Mouse (Mus musculus) myocyte (in vitro differentiated cells): ENCODE measurements around the gene Ube2j2. TPM values are rescaled to one million over a fixed set of nuclear protein-coding genes. Genes with fewer than 3 reads are reported as not detected.

ENCODE experiments used
- H3K27me3 ChIP-seq: one replicate; pipeline ENCODE4 v1.6.1; 2011; ENCODE audit not compliant: control insufficient read depth, insufficient read depth, insufficient read length
- H3K36me3 ChIP-seq: one replicate; pipeline ENCODE4 v1.6.1; 2011; ENCODE audit not compliant: control insufficient read depth, insufficient read depth
- H3K4me2 ChIP-seq: one replicate; pipeline ENCODE4 v1.6.1; 2011; ENCODE audit warnings: low read depth, control low read depth
- H3K4me3 ChIP-seq: one replicate; pipeline ENCODE4 v1.5.1; 2011; ENCODE audit warnings: mild to moderate bottlenecking, control low read depth, moderate library complexity
- H3K79me2 ChIP-seq: one replicate; pipeline ENCODE4 v1.6.1; 2011; ENCODE audit not compliant: control insufficient read depth, insufficient read depth
- H3ac ChIP-seq: one replicate; pipeline ENCODE4 v1.6.1; 2011; ENCODE audit not compliant: control insufficient read depth, insufficient read length
- CEBPB ChIP-seq: IDR thresholded peaks from 2 replicates; pipeline ENCODE4 v1.6.1; 2011; ENCODE audit warnings: mild to moderate bottlenecking, moderate library complexity; ENCODE audit not compliant: poor library complexity, insufficient read depth, severe bottlenecking
- E2F4 ChIP-seq: IDR thresholded peaks from one replicate; pipeline ENCODE4 v1.6.1; 2011; ENCODE audit warnings: mild to moderate bottlenecking, control low read depth, moderate library complexity; ENCODE audit not compliant: insufficient read depth
- MAX ChIP-seq: IDR thresholded peaks from one replicate; pipeline ENCODE4 v1.6.1; 2011; ENCODE audit warnings: low read depth, mild to moderate bottlenecking, control low read depth
- MYOD1 ChIP-seq, 3 experiments: IDR thresholded peaks; one replicate each; pipeline ENCODE4 v1.6.1; 2011; ENCODE audit warnings: control low read depth in 2 of 3, low read depth in 2 of 3, mild to moderate bottlenecking in 2 of 3, moderate library complexity in 1 of 3; ENCODE audit not compliant: insufficient read length in 2 of 3, control insufficient read depth in 1 of 3
- MYOG ChIP-seq, 3 experiments: IDR thresholded peaks; one replicate each; pipeline ENCODE4 v1.6.1; 2011; ENCODE audit warnings: control low read depth in 2 of 3, low read depth in 2 of 3, mild to moderate bottlenecking in 2 of 3; ENCODE audit not compliant: insufficient read length in 2 of 3, control insufficient read depth in 1 of 3, insufficient read depth in 1 of 3
- POLR2A ChIP-seq: IDR thresholded peaks from one replicate; pipeline ENCODE4 v1.6.1; 2011; ENCODE audit warnings: low read depth, mild to moderate bottlenecking, control low read depth, moderate library complexity; ENCODE audit not compliant: insufficient read length
- POLR2AphosphoS2 ChIP-seq: IDR thresholded peaks from one replicate; pipeline ENCODE4 v1.6.1; 2011; ENCODE audit warnings: low read depth, control low read depth; ENCODE audit not compliant: insufficient read length
- REST ChIP-seq: IDR thresholded peaks from one replicate; pipeline ENCODE4 v1.6.1; 2011; ENCODE audit warnings: mild to moderate bottlenecking, control low read depth, moderate library complexity; ENCODE audit not compliant: insufficient read depth, insufficient read length
- SRF ChIP-seq: IDR thresholded peaks from one replicate; pipeline ENCODE4 v1.6.1; 2011; ENCODE audit warnings: low read depth; ENCODE audit not compliant: control insufficient read depth, insufficient read length
- TCF12 ChIP-seq: IDR thresholded peaks from one replicate; pipeline ENCODE4 v1.6.1; 2011; ENCODE audit warnings: mild to moderate bottlenecking, control low read depth; ENCODE audit not compliant: poor library complexity, insufficient read depth, severe bottlenecking
- TCF3 ChIP-seq: IDR thresholded peaks from one replicate; pipeline ENCODE4 v1.6.1; 2011; ENCODE audit warnings: low read depth, control low read depth; ENCODE audit not compliant: insufficient read length
- USF1 ChIP-seq: IDR thresholded peaks from one replicate; pipeline ENCODE4 v1.6.1; 2011; ENCODE audit warnings: low read depth, mild to moderate bottlenecking, control low read depth, moderate library complexity
- polyA plus RNA-seq: library from polyadenylated mRNA; unstranded; fragments of >200 nt; fragmentation: generic; extraction: Trizol; gene quantifications from one replicate; pipeline ENCODE4 v1.2.1, GENCODE M21; 2012; ENCODE audit warnings: missing spikeins

Ube2j2 gene
- polyA plus RNA-seq, 1 experiment = 70.6 TPM

GRCm38 (mm10) chr4:155969043-155969653 is 25.5 kb downstream of the Ube2j2 start:
- H3K79me2 ChIP-seq = no peaks in the 10 kb centered on the region
- no peak overlapping the region for H3ac ChIP-seq
- no peak overlapping the region for H3K4me2 ChIP-seq
- TF ChIP-seq MYOG (IDR thresholded peaks at IDR 0.05; ENCODE audit: control insufficient read depth in 1 of 3, insufficient read depth in 1 of 3, insufficient read length in 2 of 3, low read depth in 2 of 3) (no peak), TCF3 (no peak), SRF (no peak), E2F4 (no peak), POLR2AphosphoS2 (no peak), MYOD1 (IDR thresholded peaks at IDR 0.05; ENCODE audit: control insufficient read depth in 1 of 3, insufficient read length in 2 of 3, low read depth in 2 of 3) (no peak), REST (no peak), USF1 (no peak), POLR2A (no peak)
- no peaks in the 10 kb centered on the region for H3K27me3 ChIP-seq
- H3K36me3 ChIP-seq = peaks cover 3% of the 10 kb centered on the region
- H3K4me3 ChIP-seq = no peak overlapping the region

- Histone ChIP-seq H3K79me2 (no peaks in the 10 kb centered on the region), H3K27me3 (no peaks in the 10 kb centered on the region), H3ac (no peak overlapping the region), H3K36me3 (peaks cover under 1% of the 10 kb centered on the region), H3K4me3 (no peak overlapping the region), H3K4me2 (no peak overlapping the region)
- TF ChIP-seq MYOD1 (IDR thresholded peaks at IDR 0.05; ENCODE audit: control insufficient read depth in 1 of 3, insufficient read length in 2 of 3, low read depth in 2 of 3) (peak in 1 of 3 experiments; percentile 28), MAX (no peak)
Measured at GRCm38 (mm10) chr4:155970286-155970685, 26.7 kb downstream of the Ube2j2 start.

GRCm38 (mm10) chr4:155972651-155973050 is 29.0 kb downstream of the Ube2j2 start:
- Histone ChIP-seq H3K4me2 (no peak overlapping the region), H3K27me3 (no peaks in the 10 kb centered on the region), H3K79me2 (no peaks in the 10 kb centered on the region), H3ac (no peak overlapping the region), H3K4me3 (no peak overlapping the region), H3K36me3 (no peaks in the 10 kb centered on the region)
- TF ChIP-seq MYOD1 (IDR thresholded peaks at IDR 0.05; ENCODE audit: control insufficient read depth in 1 of 3, insufficient read length in 2 of 3, low read depth in 2 of 3) = no peak
- TF ChIP-seq USF1 = no peak
- no peak for TF ChIP-seq MYOG (IDR thresholded peaks at IDR 0.05; ENCODE audit: control insufficient read depth in 1 of 3, insufficient read depth in 1 of 3, insufficient read length in 2 of 3, low read depth in 2 of 3)
- TF ChIP-seq TCF12 = no peak
- TF ChIP-seq POLR2A = no peak
- no peak for TF ChIP-seq MAX
- no peak for TF ChIP-seq CEBPB

GRCm38 (mm10) chr4:155973239-155973638 is 29.6 kb downstream of the Ube2j2 start:
- TF ChIP-seq CEBPB = no peak
- no peak for TF ChIP-seq POLR2A
- no peak for TF ChIP-seq MYOG (IDR thresholded peaks at IDR 0.05; ENCODE audit: control insufficient read depth in 1 of 3, insufficient read depth in 1 of 3, insufficient read length in 2 of 3, low read depth in 2 of 3)
- no peak for TF ChIP-seq MAX
- no peak for TF ChIP-seq TCF3
- no peak for TF ChIP-seq REST
- no peak for TF ChIP-seq USF1
- no peak for TF ChIP-seq E2F4
- no peak for TF ChIP-seq TCF12
- TF ChIP-seq POLR2AphosphoS2 = no peak
- no peak for TF ChIP-seq SRF
- H3K79me2 ChIP-seq = no peaks in the 10 kb centered on the region
- no peak overlapping the region for H3K4me3 ChIP-seq
- H3K36me3 ChIP-seq = no peaks in the 10 kb centered on the region
- H3ac ChIP-seq = no peak overlapping the region
- no peaks in the 10 kb centered on the region for H3K27me3 ChIP-seq
- H3K4me2 ChIP-seq = no peak overlapping the region

- no peaks in the 10 kb centered on the region for H3K36me3 ChIP-seq
- no peaks in the 10 kb centered on the region for H3K79me2 ChIP-seq
- no peak overlapping the region for H3K4me2 ChIP-seq
- no peak overlapping the region for H3ac ChIP-seq
- H3K4me3 ChIP-seq = no peak overlapping the region
- no peaks in the 10 kb centered on the region for H3K27me3 ChIP-seq
- TF ChIP-seq POLR2AphosphoS2 = no peak
Measured at GRCm38 (mm10) chr4:155981436-155982082, 37.9 kb downstream of the Ube2j2 start.
